Mouse (Mus musculus) megakaryocyte, adult 5-6 weeks (primary cell): ENCODE data around the gene Gm11084. TPM values are rescaled to one million over a fixed set of nuclear protein-coding genes. Genes with fewer than 3 reads are reported as not detected.
"Not testable (repeated sequence)": the region's sequence is repeated elsewhere in the genome, so short reads cannot be mapped to it uniquely, and the experiment has no call there.

Source experiments
- ATAC-seq: 2 replicates; pipeline ENCODE4 v1.8.0; 2016; ENCODE audit warnings: mild to moderate bottlenecking, inconsistent platforms; ENCODE audit not compliant: poor library complexity, severe bottlenecking
- total RNA-seq, 2 experiments: library from RNA; stranded (forward) in 1 of 2; stranded (reverse) in 1 of 2; fragments of 153-499, 151-499 nt in 1 of 2; fragments of 221-1000, 200-1000 nt in 1 of 2; gene quantifications; 2 replicates each; pipeline versions ENCODE4 v1.2.3 to v1.2.4; 2015 to 2017

Gm11084 gene
- total RNA-seq, 2 experiments from 2014 or later: not detected

DNA sequence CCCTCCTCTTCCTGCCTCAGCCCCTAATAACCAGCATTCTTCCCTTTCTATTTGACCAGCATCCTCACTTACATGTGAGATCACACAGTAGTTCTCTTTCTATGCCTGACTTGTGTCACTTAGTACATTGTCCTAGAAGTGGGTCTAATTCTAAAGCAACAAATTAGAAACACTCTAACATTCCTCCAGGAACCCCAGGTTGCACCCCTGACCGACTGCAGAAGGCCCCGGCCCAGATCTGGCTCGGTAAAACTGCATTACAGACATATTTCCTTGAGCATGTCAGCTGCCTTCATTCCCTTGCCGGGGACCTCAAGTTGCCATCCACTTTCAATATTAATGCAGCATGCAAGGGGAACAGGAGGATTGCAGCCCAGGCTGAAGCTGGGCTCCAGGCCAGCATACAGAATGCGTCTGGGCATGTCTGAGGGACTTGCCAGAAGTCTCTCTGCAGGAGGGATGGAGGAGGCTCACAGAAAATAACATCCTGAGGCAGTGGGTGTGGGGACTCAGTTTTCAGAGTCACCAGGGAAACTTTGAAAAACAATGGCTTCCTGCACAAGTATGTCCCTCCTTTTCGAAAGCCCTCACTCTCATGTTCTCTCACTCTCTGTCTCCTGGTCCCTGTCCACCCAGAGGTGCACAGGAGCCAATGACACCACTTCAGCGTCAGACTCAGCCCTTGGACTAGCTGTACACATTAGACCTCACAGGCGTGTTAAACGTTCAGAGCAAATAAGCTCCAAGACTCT is 9.0 kb upstream of the Gm11084 start:
- ATAC-seq: no peak

- no peak for ATAC-seq
Measured at GRCm38 (mm10) chr2:72994165-72994564, 7.6 kb upstream of the Gm11084 start.

GRCm38 (mm10) chr2:72992497-72992896 is 6.0 kb upstream of the Gm11084 start:
- ATAC-seq: no peak

- not testable (repeated sequence) for ATAC-seq
Measured at GRCm38 (mm10) chr2:72988945-72989344, 2.4 kb upstream of the Gm11084 start.

DNA sequence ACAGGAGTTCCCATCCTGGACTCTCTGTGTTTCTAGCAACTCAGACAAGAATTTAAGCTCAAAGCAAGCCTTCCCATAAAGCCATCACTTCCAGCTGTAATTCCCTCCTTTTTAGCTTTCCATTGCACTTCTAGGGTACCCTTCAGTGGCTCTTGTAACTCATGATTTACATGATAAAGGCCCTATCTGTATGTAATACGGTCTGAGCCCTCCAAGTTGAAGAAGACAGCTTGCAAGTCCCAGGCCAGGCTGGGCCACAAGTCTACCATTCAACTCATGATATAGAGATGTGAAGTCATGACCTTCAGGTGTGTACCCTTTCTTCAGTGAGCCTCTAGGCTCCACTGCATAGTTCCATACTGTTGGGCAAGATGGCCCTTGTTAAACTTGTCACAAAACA is 1.0 kb downstream of the Gm11084 start:
- ATAC-seq: no peak

- no peak for ATAC-seq
Measured at GRCm38 (mm10) chr2:72984806-72985205, 1.7 kb downstream of the Gm11084 start.

GRCm38 (mm10) chr2:72983211-72983610 is 3.3 kb downstream of the Gm11084 start:
- ATAC-seq: no peak

GRCm38 (mm10) chr2:72982110-72982785 is 4.3 kb downstream of the Gm11084 start:
- no peak for ATAC-seq

GRCm38 (mm10) chr2:72981441-72982109 is 4.9 kb downstream of the Gm11084 start:
- ATAC-seq: no peak

- ATAC-seq: no peak
Measured at GRCm38 (mm10) chr2:72981075-72981420, 5.5 kb downstream of the Gm11084 start.

DNA sequence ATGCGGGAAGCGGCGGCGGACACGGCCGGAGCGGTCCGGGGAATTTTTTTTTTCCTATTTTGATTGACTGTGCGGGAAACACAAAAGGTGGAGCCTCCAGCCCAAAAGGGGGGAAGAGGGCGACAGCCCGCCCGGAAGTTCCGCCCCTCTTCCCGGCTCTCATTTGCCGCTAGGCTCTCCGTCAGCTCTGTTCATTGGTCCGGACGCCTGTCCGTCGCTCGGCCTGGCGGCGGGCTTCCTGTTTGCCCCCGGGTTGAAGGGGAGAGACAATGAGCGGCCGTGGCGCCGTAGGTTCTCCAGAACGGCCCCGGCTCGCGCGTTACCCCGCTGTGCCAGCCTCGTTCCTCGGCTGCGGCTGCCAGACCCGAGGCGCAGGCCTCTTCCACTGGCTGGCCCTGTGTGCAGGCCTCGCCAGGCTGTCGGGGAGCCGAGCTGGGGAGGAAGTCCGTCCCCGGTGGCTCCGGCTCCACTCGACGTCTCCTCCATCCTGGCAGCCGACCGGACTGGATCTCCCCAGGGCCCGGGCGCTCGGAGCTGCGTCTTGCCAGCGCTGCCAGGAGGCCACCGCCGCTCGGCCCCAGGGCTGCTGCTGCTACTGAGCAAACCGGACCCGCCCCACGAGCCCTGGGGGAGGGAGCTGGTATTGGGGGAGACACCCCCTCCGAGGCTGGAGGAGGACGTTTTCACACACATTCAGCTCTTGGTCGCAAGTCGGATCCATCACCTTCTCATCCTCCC is 6.0 kb downstream of the Gm11084 start, which contains the start of gene Sp3:
TSS of gene Sp3 (minus strand) at position 110 of the 738 bp plus-strand sequence.
- peak; percentile 66 for ATAC-seq

- peak; percentile 61 for ATAC-seq
Measured at GRCm38 (mm10) chr2:72979659-72980071, 6.9 kb downstream of the Gm11084 start.

- peak; percentile 67 for ATAC-seq
Measured at GRCm38 (mm10) chr2:72978901-72979658, 7.4 kb downstream of the Gm11084 start.

DNA sequence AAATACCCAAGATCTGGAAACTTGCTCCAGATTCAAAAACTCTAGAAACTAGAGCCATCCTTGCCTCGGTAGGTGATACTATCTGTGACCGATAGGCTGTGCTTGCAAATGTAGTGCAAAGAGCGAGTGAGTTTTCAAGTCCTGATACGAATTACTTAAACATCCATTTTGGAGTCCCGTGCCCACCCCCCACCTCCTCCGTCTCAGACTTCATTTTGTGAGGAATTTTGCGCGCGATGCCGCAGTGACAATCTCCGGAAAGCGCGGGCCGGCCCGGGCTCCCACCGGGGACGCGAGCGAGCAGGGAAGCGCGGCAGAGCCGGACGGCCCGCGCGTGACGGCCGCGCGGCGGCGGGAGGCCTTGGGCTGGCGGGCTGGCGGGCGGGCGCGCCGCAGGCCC is 8.0 kb downstream of the Gm11084 start:
- ATAC-seq: no peak

DNA sequence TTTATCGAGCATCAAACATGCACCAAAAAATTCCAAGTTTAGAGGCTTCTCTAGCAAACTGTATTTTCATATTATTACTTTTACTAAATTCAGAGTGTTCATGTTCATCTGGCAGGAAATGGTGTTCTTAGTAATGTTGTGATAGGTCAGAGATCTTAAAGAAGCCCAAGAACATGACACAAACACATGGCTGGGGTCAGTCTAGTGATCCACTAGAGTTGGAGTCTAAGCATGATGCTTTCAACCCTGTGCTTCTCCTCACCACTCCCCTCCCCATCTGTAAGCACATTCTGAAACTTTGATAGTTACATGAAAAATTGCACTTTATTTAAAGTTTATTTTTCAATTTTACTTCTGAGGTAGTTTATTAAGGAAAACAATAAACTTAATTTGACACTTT is 9.2 kb downstream of the Gm11084 start:
- no peak for ATAC-seq

GRCm38 (mm10) chr2:72976036-72976435 is 10.5 kb downstream of the Gm11084 start:
- ATAC-seq: no peak

GRCm38 (mm10) chr2:72970831-72971230 is 15.7 kb downstream of the Gm11084 start:
- ATAC-seq: no peak

- peak; percentile 98 for ATAC-seq
Measured at GRCm38 (mm10) chr2:72970302-72970701, 16.2 kb downstream of the Gm11084 start.

GRCm38 (mm10) chr2:72968536-72968935 is 18.0 kb downstream of the Gm11084 start:
- no peak for ATAC-seq

DNA sequence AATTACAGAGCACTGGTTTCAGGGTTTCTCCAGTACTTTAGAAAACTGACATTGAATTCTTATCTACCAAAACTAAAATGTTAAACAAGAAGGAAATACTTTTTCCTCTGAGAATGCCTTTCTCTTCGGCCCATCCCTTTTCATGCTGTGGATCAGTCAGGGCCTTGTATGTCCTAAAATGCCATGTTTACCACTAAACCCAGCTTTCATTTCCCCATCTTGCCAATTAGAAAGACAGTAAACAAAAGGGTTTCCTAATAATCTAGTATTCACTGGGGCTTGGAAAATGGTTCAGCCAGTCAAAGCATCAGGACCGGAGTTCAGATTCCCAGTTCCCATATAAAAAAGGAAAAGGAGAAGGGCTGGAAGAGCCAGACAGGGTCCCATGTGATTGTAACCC is 21.1 kb downstream of the Gm11084 start:
- 0 out of 2 replicates have a peak, but pooled peaks have one; percentile 25 for ATAC-seq
